Mouse (Mus musculus) cerebellum, adult 18-20 months (tissue): ENCODE data around the gene Dynlrb1.

Source experiments
- DNase-seq, 2 experiments: peaks; one replicate each; pipeline ENCODE4 v3.0.0; 2021

Dynlrb1 gene

DNA sequence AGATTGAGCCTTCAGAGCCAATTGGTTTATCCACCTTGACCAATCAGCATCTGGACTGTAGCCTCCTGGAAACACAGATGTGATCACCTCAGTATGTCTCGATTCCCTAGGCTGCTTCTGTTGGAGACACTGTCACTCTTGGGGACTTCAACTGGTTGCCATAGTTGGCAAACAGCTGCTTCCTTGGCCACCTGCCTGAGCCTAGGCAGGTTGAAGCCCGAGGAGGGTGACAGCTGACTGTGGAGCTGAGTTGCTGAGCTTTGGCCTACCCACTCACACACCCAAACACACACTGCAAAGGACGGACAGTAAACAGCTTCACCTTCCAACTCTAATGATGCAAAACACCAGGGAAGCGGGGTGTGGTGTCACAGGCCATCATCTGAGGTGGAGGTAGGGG, 47.5 kb downstream of the Dynlrb1 start:
- DNase-seq: peak; percentile 23 to 33

DNA sequence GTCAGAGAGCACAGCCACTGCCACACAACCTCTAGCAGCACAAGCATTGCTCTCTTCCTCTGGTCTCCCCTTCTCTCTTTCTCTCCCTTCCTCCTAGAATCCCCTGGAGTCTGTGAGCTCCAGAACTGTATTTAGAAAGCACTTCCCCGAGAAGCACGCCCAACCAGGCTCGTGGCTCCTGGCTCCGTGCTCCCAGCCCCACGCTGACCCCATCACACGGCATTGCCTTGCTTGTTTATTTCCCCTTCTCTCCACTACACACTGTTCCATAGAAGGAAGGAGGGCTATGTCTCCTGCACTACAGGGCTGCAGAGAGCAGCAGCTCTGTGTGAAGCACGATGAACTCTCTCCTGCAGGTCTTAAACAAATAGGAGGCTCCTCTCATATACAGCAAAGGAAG, 48.3 kb downstream of the Dynlrb1 start:
- no peak for DNase-seq

DNA sequence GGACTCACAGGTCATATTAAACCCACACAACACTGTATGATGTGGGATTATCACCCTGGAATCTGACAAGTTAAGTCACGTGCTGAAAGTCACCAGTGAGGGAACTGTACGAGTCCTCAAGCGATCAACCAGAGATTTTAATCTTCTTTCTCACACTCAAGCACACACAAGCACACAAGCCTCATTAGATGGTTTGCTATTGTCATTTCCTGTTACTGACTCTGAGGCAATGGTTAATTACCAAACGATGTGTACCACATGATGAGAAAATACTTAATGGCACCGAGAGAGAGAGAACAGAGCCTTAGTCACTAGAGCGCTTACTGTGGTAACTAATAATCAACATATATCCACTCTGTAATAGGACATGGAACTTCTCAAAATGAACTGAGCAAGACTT, 49.4 kb downstream of the Dynlrb1 start:
- DNase-seq: no peak

DNA sequence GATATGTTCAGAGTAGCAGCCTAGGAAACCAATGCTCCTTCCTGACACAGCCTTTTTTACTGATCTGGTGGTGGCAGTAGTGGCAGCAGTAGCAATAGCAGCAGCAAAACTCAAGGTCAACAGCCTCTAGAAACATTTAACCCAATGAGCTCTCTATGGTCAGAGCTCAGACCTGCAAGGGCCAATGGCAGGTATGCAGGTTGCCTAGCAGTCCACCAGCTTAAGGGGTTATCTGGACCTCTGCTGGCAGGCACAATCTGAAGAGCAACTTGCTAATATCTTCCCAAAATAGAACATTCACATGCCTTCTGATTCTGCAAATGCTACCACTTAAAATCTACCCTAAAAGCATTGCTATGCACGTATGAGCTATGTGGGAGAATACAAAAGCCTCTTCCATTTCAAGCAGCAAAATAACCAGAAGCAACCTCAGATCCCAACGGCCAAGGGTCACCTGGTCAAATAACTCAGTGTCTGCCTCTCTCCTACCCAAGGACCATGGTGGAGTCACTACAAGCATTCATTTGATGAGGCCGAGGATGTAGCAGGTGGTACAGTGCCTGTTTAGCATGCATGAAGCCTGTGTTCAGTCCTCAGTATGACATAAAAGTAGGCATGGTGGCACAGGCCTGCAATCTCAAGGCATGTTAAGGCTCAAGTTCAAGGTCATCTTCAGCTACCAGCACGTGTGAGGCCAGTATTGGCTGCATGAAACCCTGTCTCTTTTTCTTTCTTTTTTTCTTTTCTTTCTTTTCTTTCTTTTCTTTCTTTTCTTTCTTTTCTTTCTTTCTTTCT, 51.3 kb downstream of the Dynlrb1 start:
- DNase-seq: no peak

DNA sequence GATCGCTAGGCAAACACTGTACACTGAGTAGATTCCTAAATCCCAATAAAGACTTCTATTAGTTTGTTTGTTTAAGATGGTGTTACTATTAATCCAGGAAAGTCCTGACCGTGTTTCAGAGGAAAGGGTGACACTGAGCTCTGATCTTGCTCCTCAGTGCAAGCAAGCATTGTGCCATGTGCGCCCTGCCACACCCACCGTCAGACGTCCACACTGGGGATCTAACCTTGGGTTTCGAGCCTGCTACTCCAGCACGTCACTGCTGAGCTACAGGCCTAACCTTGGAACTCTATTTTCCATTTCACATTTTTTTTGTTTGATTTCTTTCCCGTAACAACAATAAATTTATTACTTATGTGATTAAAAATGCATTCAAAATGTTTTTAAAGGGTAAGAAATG, 53.7 kb downstream of the Dynlrb1 start:
- DNase-seq: no peak

DNA sequence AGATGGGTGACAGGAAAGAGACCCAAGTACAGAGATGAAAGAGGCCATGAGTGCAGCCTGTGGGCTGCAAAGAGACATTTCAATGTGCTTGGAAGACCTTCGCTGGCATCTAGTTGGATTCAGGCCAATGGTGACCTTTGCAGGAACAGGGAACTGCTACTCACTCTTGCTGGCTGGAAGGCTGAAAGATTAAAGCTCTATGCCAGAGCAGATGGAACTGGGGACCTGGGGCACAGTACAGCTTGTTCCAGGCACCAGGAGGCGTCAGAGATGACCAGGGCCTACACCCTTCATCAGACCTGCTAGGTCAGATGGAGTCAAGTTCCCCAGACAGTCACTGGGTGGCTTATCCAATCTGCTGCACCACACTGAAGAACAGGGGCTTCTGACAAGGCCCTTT, 57.0 kb downstream of the Dynlrb1 start:
- DNase-seq: peak; percentile 52 to 59

DNA sequence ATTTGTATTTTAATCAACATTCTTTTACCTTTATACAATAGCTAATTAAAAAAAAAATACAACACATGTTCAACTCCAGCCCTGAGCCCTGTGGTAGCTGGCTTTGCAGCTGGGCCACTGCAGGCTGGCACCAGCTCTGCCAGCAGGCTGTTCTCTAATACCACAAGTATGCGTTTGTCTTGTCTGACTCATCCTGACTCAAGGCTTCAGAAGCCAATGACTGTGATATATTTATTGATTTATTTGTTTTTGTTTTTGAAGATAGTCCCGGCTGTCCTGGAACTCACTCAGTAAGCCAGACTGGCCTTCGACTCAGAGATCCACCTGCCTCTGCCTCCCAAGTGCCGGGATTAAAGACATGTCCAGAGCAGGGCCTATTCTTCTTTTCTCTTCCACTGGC, 57.6 kb downstream of the Dynlrb1 start:
- DNase-seq: no peak

DNA sequence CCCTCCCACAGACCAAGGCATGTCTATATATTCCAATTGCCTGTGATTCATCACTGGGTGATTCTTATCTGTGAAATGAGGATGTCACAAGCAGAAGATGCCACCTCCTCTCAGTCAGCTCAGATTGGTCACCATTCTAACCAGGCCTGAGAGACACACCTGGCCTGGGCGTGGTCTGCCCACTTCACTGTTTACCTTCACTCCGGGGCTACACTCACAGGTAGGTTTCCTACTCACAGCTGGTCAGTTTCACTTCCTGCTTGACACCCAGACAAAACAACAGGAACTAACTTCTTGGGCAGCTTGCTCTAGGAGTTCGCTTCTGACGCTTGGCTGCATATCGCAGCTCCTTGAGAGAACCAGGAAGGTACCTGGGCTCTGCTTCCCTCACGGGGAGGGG, 59.1 kb downstream of the Dynlrb1 start:
- DNase-seq: no peak

DNA sequence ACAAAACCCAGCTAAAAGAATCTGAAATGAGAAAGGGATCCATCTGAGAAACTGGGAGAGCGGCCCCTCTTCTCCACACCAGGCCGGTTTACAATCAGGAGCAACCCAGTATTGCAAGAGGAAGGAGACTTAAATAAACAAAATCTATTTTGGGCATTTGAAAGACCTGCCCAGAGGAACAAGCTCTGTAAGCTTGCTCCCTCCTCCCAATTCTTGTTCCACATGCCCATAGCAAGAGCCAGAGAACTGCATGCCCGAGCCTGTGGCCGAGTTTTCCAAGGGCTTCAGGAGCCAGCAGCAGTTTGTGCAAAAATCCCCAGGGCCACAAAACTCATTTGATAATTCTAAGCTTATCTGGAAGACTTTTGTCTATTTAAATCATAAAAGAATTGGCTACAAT, 63.2 kb downstream of the Dynlrb1 start:
- DNase-seq: no peak
